Mouse (Mus musculus) stomach, postnatal 0 days (tissue): Measurements from ENCODE around the gene Gramd1a. TPM values are rescaled to one million over a fixed set of nuclear protein-coding genes. Genes with fewer than 3 reads are reported as not detected.
A peak's percentile ranks its signal among the peaks of the same experiment; 100 is the strongest.

Experiments used
- ATAC-seq: fragments of 200-750 bp; cut with Nextera tagmentation; 2 replicates; pipeline ENCODE4 v1.8.0; 2017; ENCODE audit not compliant: low FRiP score, low TSS enrichment
- DNase-seq: peaks from one replicate; pipeline ENCODE4 v3.0.0-alpha.2; 2016; ENCODE audit warnings: low spot score
- H3K27ac ChIP-seq: fragments of 300-500 bp; sonication (generic); replicated peaks from 2 replicates; pipeline ENCODE4 v1.5.1; 2014; ENCODE audit warnings: mild to moderate bottlenecking, control low read depth
- H3K27me3 ChIP-seq: fragments of 300-500 bp; sonication (generic); 2 replicates; pipeline ENCODE4 v1.6.1; 2014; ENCODE audit warnings: low read length; ENCODE audit not compliant: control insufficient read depth, insufficient read depth
- H3K36me3 ChIP-seq: fragments of 300-500 bp; sonication (generic); 2 replicates; pipeline ENCODE4 v1.6.1; 2014; ENCODE audit warnings: low read length, mixed read lengths; ENCODE audit not compliant: control insufficient read depth, insufficient read depth
- H3K4me1 ChIP-seq: fragments of 300-500 bp; sonication (generic); replicated peaks from 2 replicates; pipeline ENCODE4 v1.6.1; 2014; ENCODE audit warnings: antibody characterized with exemption; ENCODE audit not compliant: control insufficient read depth, insufficient read depth
- H3K4me2 ChIP-seq: fragments of 300-500 bp; sonication (generic); replicated peaks from 2 replicates; pipeline ENCODE4 v1.6.1; 2014; ENCODE audit warnings: low read depth, mild to moderate bottlenecking, control low read depth, moderate library complexity
- H3K4me3 ChIP-seq: fragments of 300-500 bp; sonication (generic); 2 replicates; pipeline ENCODE4 v1.5.1; 2014; ENCODE audit warnings: low read depth, low read length, control low read depth
- H3K9ac ChIP-seq: fragments of 300-500 bp; sonication (generic); 2 replicates; pipeline ENCODE4 v1.6.1; 2014; ENCODE audit warnings: mild to moderate bottlenecking, low read length, control low read depth, mixed read lengths
- H3K9me3 ChIP-seq: fragments of 300-500 bp; sonication (generic); 2 replicates; pipeline ENCODE4 v1.6.1; 2016; ENCODE audit warnings: low read length; ENCODE audit not compliant: control insufficient read depth
- CTCF ChIP-seq: IDR thresholded peaks from 2 replicates; pipeline ENCODE4 v1.5.1; 2016; ENCODE audit warnings: antibody characterized with exemption, low read depth, mild to moderate bottlenecking, moderate library complexity
- EP300 ChIP-seq: optimal IDR thresholded peaks from 2 replicates; pipeline ENCODE3; 2016; ENCODE audit warnings: antibody characterized with exemption
- WGBS: fragments of 180-500 bp; shearing (Covaris S2); extraction: QIAGEN DNeasy Blood & Tissue Kit; methylation state at CpG from one replicate; pipeline ENCODE4 v1.1.7; 2014; 5-methylcytosine and 5-hydroxymethylcytosine counted together
- polyA plus RNA-seq: library from polyadenylated mRNA; unstranded; fragments of >200 nt; fragmentation: Nextera tagmentation; extraction: Ambion mirVana; gene quantifications from 2 replicates; pipeline ENCODE4 v1.2.1, GENCODE M21; 2015

The Gramd1a gene
- polyA plus RNA-seq, 1 experiment from 2014 or later = 14.4 TPM

- no peak for DNase-seq
- 84% methylated on average over 2 of the region's 2 CpGs for WGBS
These were observed 66.0 kb downstream of the Gramd1a start for GRCm38 (mm10) chr7:31089721-31090120.

DNA sequence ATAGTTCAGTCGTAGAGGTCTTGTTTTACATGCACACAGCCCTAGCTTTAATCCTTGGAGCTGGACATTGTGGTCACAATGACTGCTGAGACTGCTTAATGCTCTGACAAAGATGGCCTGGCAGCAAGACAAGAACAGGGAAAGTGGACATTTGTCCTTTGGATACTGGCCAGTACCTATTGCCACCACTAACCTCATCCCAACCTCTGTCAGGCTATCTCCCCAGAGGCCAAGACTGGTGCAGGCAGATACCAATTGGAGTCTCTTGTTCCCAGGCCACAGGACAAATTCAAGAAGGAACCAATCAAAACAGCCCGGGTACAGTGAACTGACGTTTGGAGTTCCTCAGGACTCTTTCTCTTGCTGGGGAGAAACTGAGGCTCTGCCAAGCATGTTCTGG is 67.5 kb downstream of the Gramd1a start:
- TF ChIP-seq CTCF (no peak), EP300 (no peak)
- ATAC-seq (no peak), DNase-seq (no peak)
- Histone ChIP-seq H3K9ac (no peak overlapping the region), H3K27me3 (no peaks in the 10 kb centered on the region), H3K36me3 (no peaks in the 10 kb centered on the region), H3K9me3 (no peaks in the 10 kb centered on the region), H3K4me3 (no peak overlapping the region), H3K4me1 (peaks cover 3% of the 10 kb centered on the region; the same call in 1 of the 2 replicates), H3K27ac (no peak overlapping the region), H3K4me2 (no peak overlapping the region)
- WGBS = 70% methylated on average over 3 of the region's 3 CpGs

More at GRCm38 (mm10) chr7:31089721-31090120, 66.0 kb downstream of the Gramd1a start:
- H3K36me3 ChIP-seq = no peaks in the 10 kb centered on the region
- H3K27ac ChIP-seq = no peak overlapping the region
- no peak overlapping the region for H3K9ac ChIP-seq
- no peak overlapping the region for H3K4me3 ChIP-seq
- no peaks in the 10 kb centered on the region for H3K27me3 ChIP-seq
- H3K4me2 ChIP-seq = no peak overlapping the region
- no peak for ATAC-seq
- TF ChIP-seq CTCF = no peak
- TF ChIP-seq EP300 = no peak
- peaks cover 2% of the 10 kb centered on the region; the same call in 1 of the 2 replicates for H3K4me1 ChIP-seq
- no peaks in the 10 kb centered on the region for H3K9me3 ChIP-seq

- no peaks in the 10 kb centered on the region for H3K9me3 ChIP-seq
- no peak overlapping the region for H3K4me2 ChIP-seq
- peaks cover 3% of the 10 kb centered on the region; the same call in 1 of the 2 replicates for H3K4me1 ChIP-seq
- DNase-seq = no peak
- no peak for TF ChIP-seq EP300
- no peak overlapping the region for H3K9ac ChIP-seq
- 45% methylated on average over 2 of the region's 2 CpGs for WGBS
- no peak overlapping the region for H3K27ac ChIP-seq
- no peak overlapping the region for H3K4me3 ChIP-seq
- no peaks in the 10 kb centered on the region for H3K36me3 ChIP-seq
- H3K27me3 ChIP-seq = no peaks in the 10 kb centered on the region
- no peak for ATAC-seq
These were observed 68.4 kb downstream of the Gramd1a start for GRCm38 (mm10) chr7:31087262-31087661.

DNA sequence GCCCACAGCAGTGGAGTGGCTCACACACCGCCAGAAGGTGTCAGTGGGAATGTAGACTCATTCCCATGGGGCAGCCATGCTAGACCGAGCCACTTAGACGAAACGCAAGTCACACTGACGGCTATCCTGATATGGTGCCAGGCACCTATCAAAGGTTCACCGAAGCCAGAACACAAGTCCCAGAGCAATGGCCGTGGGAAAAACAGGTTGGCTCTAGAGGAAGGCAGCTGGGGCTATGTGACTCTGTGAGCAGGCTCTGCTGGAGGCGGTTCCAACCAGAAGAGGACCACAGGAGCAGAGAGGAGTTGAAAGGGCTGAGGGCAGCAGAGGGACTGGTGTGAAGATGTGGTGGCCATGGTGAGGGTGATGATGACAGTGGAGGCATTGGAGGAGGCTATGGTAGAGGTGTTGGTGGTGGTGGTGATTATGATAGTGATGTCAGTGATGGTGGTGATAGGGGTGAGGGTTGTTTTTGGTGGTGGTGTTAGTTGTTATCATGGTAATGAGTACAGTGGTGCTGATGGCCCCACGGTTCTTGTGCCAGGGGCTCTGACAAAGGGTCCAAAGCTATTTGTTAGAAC is 69.4 kb downstream of the Gramd1a start:
- Histone ChIP-seq H3K36me3 (no peaks in the 10 kb centered on the region), H3K4me1 (peaks cover 3% of the 10 kb centered on the region; the same call in 1 of the 2 replicates), H3K9me3 (no peaks in the 10 kb centered on the region), H3K27me3 (no peaks in the 10 kb centered on the region), H3K4me3 (no peak overlapping the region), H3K4me2 (no peak overlapping the region), H3K27ac (peak overlapping the region; percentile 73), H3K9ac (no peak overlapping the region)
- WGBS = 93% methylated on average over 9 of the region's 9 CpGs
- no peak for DNase-seq
- ATAC-seq = no peak
- TF ChIP-seq CTCF (no peak), EP300 (no peak)

DNA sequence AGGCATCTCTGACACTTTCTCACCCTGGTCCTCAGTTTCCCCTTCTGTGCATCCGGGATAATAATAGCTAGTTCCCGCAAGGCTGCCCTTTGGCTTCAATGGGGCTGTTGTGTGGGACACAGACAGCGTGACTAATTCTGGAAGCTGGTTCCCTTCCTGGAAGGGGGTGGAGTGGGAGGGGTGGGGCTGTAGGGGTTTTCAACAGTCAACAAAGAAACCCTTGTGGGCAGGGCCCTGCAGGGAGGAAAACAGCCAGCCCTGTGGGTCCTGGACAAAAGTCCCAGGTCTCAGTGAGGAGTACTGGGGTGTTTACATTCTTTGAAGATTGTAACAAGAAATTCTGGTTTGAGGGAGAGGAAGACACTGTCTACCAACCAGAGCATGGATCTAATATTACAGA is 70.5 kb downstream of the Gramd1a start:
- DNase-seq (peak; percentile 76), ATAC-seq (peak; percentile 68)
- Histone ChIP-seq H3K4me2 (no peak overlapping the region), H3K4me3 (no peak overlapping the region), H3K36me3 (no peaks in the 10 kb centered on the region), H3K27me3 (no peaks in the 10 kb centered on the region), H3K4me1 (peaks cover 3% of the 10 kb centered on the region; the same call in 1 of the 2 replicates), H3K9me3 (no peaks in the 10 kb centered on the region), H3K27ac (peak overlapping the region; percentile 81), H3K9ac (no peak overlapping the region)
- TF ChIP-seq CTCF (no peak), EP300 (no peak)
- 44% methylated on average over 3 of the region's 3 CpGs for WGBS

DNA sequence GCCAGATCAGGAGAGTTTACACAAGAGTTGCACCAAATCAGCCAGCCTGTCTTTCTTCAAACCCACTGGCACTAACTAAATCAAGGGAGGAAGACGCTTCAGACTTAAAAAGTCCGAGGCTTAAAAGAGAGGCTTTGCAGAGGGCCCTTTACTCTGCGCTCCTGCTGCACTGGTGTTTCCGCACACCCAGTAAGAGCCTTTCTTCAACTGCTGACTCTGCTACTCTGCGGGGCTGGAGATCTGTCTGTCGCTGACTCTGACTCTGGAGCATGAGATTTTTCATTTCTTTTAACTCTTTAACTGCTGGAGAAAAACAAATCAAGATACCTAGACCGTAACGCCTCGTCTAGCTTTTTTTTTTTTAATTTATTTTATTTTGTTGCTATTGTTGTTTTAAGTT is 71.6 kb downstream of the Gramd1a start:
- Histone ChIP-seq H3K36me3 (no peaks in the 10 kb centered on the region), H3K4me3 (no peak overlapping the region), H3K4me2 (no peak overlapping the region), H3K27me3 (no peaks in the 10 kb centered on the region), H3K4me1 (peaks cover 3% of the 10 kb centered on the region; the same call in 1 of the 2 replicates), H3K9me3 (no peaks in the 10 kb centered on the region), H3K9ac (no peak overlapping the region), H3K27ac (peak overlapping the region; percentile 49)
- TF ChIP-seq EP300 = no peak
- TF ChIP-seq CTCF = no peak
- ATAC-seq = no peak
- no peak for DNase-seq
- 43% methylated on average over 9 of the region's 9 CpGs for WGBS
